11 mouse cellular contexts compared by ENCODE assay signal in the genomic region with DNA sequence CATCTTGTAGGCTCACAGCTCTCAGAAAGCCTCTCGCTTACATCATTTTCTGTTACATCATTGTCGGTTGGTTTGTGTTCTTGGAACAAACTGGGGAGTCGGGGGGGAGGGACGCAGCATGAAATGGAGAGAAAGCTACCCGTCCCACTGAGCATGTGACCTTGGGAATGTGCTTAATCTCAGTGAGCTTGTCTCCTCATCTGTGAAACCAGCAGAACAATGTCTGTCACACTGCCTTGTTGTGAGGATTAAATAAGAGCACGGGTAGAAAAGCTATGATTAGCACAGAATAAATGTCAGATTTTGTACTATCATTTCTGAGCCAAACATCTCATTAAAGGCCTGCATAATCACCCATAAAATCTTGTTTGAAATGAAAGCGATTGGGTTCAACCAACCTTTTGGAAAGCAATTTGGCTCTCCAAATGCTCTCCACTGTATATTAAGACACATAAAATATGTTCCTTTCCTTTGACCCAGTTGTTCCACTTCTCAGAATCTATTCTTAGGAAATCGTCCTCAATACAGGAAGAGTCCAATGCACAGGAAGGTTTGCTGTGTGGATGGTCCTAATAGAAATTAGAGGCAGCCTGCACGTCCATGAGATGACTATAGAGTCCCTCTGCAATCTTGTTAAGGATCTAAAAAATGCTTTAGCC.
DNase-seq lines count a peak whose midpoint lies in the region; ATAC-seq and TF ChIP-seq lines count a peak whose summit lies in the region.
"Had no signal": no experiment of that assay in that cellular context is flagged by ENCODE, and none has a peak within 500 bp of the region (broad histone marks: within the 10 kb centered on the region; RNA-seq: fewer than 3 reads in every experiment).

No protein-coding gene starts in this region.

- H3K27me3 ChIP-seq in liver, adult 2 months (ENCODE audit: control insufficient read depth, insufficient read depth, low read length) = no peaks in the 10 kb centered on the region
- no peaks in the 10 kb centered on the region for H3K27me3 ChIP-seq in liver, embryonic 12.5 days (replicated peaks)
- no peaks in the 10 kb centered on the region for H3K27me3 ChIP-seq in forebrain, embryonic 15.5 days
- H3K27me3 ChIP-seq: hindbrain, embryonic 12.5 days; limb, embryonic 13.5 days; stomach, embryonic 15.5 days had no signal

- DNase-seq in gastrocnemius, adult 2 months = no peak
- no peak for DNase-seq in gastrocnemius, postnatal 25 days
- peak; percentile 66 for DNase-seq in liver, adult 2 months (ENCODE audit: extremely low read depth, low read depth, low spot score)
- peak; percentile 58 for DNase-seq in lung, postnatal 25 days (ENCODE audit: low spot score)
- DNase-seq: kidney, postnatal 10 days had no signal

- WGBS in liver, adult 2 months = 58% methylated on average over 9 of the region's 9 CpGs
- 58% methylated on average over 9 of the region's 9 CpGs for WGBS in liver, embryonic 12.5 days (ENCODE audit: insufficient replicate concordance)
- 46% methylated on average over 9 of the region's 9 CpGs for WGBS in forebrain, embryonic 15.5 days

- no peaks in the 10 kb centered on the region for H3K36me3 ChIP-seq in liver, adult 2 months (ENCODE audit: control insufficient read depth, insufficient read depth, low read length)
- H3K36me3 ChIP-seq in liver, embryonic 12.5 days = no peaks in the 10 kb centered on the region
- H3K36me3 ChIP-seq in forebrain, embryonic 15.5 days = no peaks in the 10 kb centered on the region
- H3K36me3 ChIP-seq: hindbrain, embryonic 12.5 days; limb, embryonic 13.5 days; stomach, embryonic 15.5 days had no signal

- no peak for ATAC-seq in liver, embryonic 12.5 days
- ATAC-seq in forebrain, embryonic 15.5 days (replicated peaks) = 0 out of 2 replicates have a peak, but pooled peaks have one; percentile 58
- no peak for ATAC-seq in granulocyte monocyte progenitor cell, adult 5-6 weeks (replicated peaks; ENCODE audit: poor library complexity, severe bottlenecking)

- H3K9me3 ChIP-seq in liver, embryonic 12.5 days (replicated peaks) = no peaks in the 10 kb centered on the region
- H3K9me3 ChIP-seq in forebrain, embryonic 15.5 days = no peaks in the 10 kb centered on the region
- H3K9me3 ChIP-seq: hindbrain, embryonic 12.5 days; limb, embryonic 13.5 days; stomach, embryonic 15.5 days had no signal

- no peak overlapping the region for H3K4me2 ChIP-seq in liver, embryonic 12.5 days
- H3K4me2 ChIP-seq in forebrain, embryonic 15.5 days (replicated peaks) = no peak overlapping the region
- H3K4me2 ChIP-seq: hindbrain, embryonic 12.5 days; limb, embryonic 13.5 days; stomach, embryonic 15.5 days had no signal

- H3K27ac ChIP-seq in gastrocnemius, adult 2 months = peak overlapping the region; percentile 48; the same call in 1 of the 2 replicates
- H3K27ac ChIP-seq in liver, adult 2 months (replicated peaks; ENCODE audit: insufficient read depth, low read depth, low read length) = no peak overlapping the region
- no peak overlapping the region for H3K27ac ChIP-seq in liver, embryonic 12.5 days
- no peak overlapping the region for H3K27ac ChIP-seq in forebrain, embryonic 15.5 days (replicated peaks)
- H3K27ac ChIP-seq: hindbrain, embryonic 12.5 days; limb, embryonic 13.5 days; stomach, embryonic 15.5 days had no signal

- H3K4me1 ChIP-seq in liver, adult 2 months (ENCODE audit: control insufficient read depth, insufficient read depth, low read length) = peaks cover 8% of the 10 kb centered on the region; the same call in 1 of the 2 replicates
- H3K4me1 ChIP-seq in liver, embryonic 12.5 days = no peaks in the 10 kb centered on the region
- peaks cover 10% of the 10 kb centered on the region for H3K4me1 ChIP-seq in forebrain, embryonic 15.5 days
- H3K4me1 ChIP-seq: hindbrain, embryonic 12.5 days; stomach, embryonic 15.5 days had no signal

- intact Hi-C loops in gastrocnemius, adult 2 months (cut with DNase I) = no loop called here

- no peak for TF ChIP-seq CTCF in gastrocnemius, adult 2 months (IDR thresholded peaks at IDR 0.05)
- no peak for TF ChIP-seq CTCF in liver, adult 2 months (IDR thresholded peaks at IDR 0.05; ENCODE audit: low read depth, low read length)

- H3K79me2 ChIP-seq in liver, adult 2 months (ENCODE audit: control insufficient read depth, insufficient read depth, low read length) = no peaks in the 10 kb centered on the region

- no peak overlapping the region for H3K9ac ChIP-seq in liver, adult 2 months (ENCODE audit: low read depth, low read length)
- no peak overlapping the region for H3K9ac ChIP-seq in liver, embryonic 12.5 days
- no peak overlapping the region for H3K9ac ChIP-seq in forebrain, embryonic 15.5 days (replicated peaks)
- H3K9ac ChIP-seq: hindbrain, embryonic 12.5 days; limb, embryonic 13.5 days; stomach, embryonic 15.5 days had no signal

- no peak for TF ChIP-seq POLR2A in liver, adult 2 months (IDR thresholded peaks at IDR 0.05; ENCODE audit: extremely low read depth, insufficient read depth, low read length)

- H3K4me3 ChIP-seq in gastrocnemius, adult 2 months = no peak overlapping the region
- no peak overlapping the region for H3K4me3 ChIP-seq in liver, adult 2 months (ENCODE audit: insufficient read depth, low read depth, low read length)
- no peak overlapping the region for H3K4me3 ChIP-seq in liver, embryonic 12.5 days
- H3K4me3 ChIP-seq in forebrain, embryonic 15.5 days = no peak overlapping the region
- H3K4me3 ChIP-seq: hindbrain, embryonic 12.5 days; limb, embryonic 13.5 days; stomach, embryonic 15.5 days had no signal

Comparison
In these comparisons a context has a peak if more than half of its experiments do, and no peak if none do; other contexts are left out.
1. DNase-seq: peak in liver, adult 2 months (single experiment) and lung, postnatal 25 days (single experiment); none in gastrocnemius, adult 2 months (single experiment) and gastrocnemius, postnatal 25 days (single experiment).